Mouse (Mus musculus): ENCODE results near the gene Acp1. TPM values are rescaled to one million over a fixed set of nuclear protein-coding genes. Genes with fewer than 3 reads are reported as not detected.
A peak's percentile ranks its signal among the peaks of the same experiment; 100 is the strongest.

Gene Acp1
- polyA plus RNA-seq, 1 experiment from 2014 or later: 129 TPM

- Histone ChIP-seq H3K36me3 (no peaks in the 10 kb centered on the region), H3K4me1 (peaks cover 7% of the 10 kb centered on the region; the same call in 1 of the 2 replicates), H3K9ac (replicated peaks) (no peak overlapping the region), H3K4me3 (no peak overlapping the region), H3K27me3 (peaks cover 17% of the 10 kb centered on the region), H3K27ac (replicated peaks) (no peak overlapping the region), H3K9me3 (no peaks in the 10 kb centered on the region), H3K4me2 (replicated peaks) (no peak overlapping the region)
- no peak for ATAC-seq (replicated peaks)
- 72% methylated on average over 6 of the region's 6 CpGs for WGBS
Measured at GRCm38 (mm10) chr12:30855442-30856159, 55.8 kb downstream of the Acp1 start.

GRCm38 (mm10) chr12:30851871-30852270, 59.5 kb downstream of the Acp1 start:
- Histone ChIP-seq H3K27me3 (peaks cover 17% of the 10 kb centered on the region), H3K4me3 (no peak overlapping the region), H3K4me1 (peaks cover 7% of the 10 kb centered on the region; the same call in 1 of the 2 replicates), H3K36me3 (no peaks in the 10 kb centered on the region), H3K9me3 (no peaks in the 10 kb centered on the region), H3K4me2 (replicated peaks) (no peak overlapping the region), H3K9ac (replicated peaks) (no peak overlapping the region), H3K27ac (replicated peaks) (no peak overlapping the region)
- no peak for ATAC-seq (replicated peaks)
- WGBS: 67% methylated on average over 6 of the region's 6 CpGs

- Histone ChIP-seq H3K27me3 (peaks cover 17% of the 10 kb centered on the region), H3K9ac (replicated peaks) (no peak overlapping the region), H3K36me3 (no peaks in the 10 kb centered on the region), H3K9me3 (no peaks in the 10 kb centered on the region), H3K27ac (replicated peaks) (no peak overlapping the region), H3K4me3 (no peak overlapping the region), H3K4me2 (replicated peaks) (no peak overlapping the region), H3K4me1 (peaks cover 7% of the 10 kb centered on the region; the same call in 1 of the 2 replicates)
- ATAC-seq (replicated peaks): 0 out of 2 replicates have a peak, but pooled peaks have one; percentile 74
- 23% methylated on average over 2 of the region's 2 CpGs for WGBS
Measured at GRCm38 (mm10) chr12:30850902-30851301, 60.5 kb downstream of the Acp1 start.

GRCm38 (mm10) chr12:30848521-30848920, 62.9 kb downstream of the Acp1 start:
- H3K4me3 ChIP-seq: no peak overlapping the region
- no peak for ATAC-seq (replicated peaks)
- H3K9me3 ChIP-seq: no peaks in the 10 kb centered on the region
- peaks cover 10% of the 10 kb centered on the region for H3K27me3 ChIP-seq
- no peak overlapping the region for H3K4me2 ChIP-seq (replicated peaks)
- no peak overlapping the region for H3K27ac ChIP-seq (replicated peaks)
- no peak overlapping the region for H3K9ac ChIP-seq (replicated peaks)
- H3K36me3 ChIP-seq: no peaks in the 10 kb centered on the region
- WGBS: 81% methylated on average over 1 of the region's 1 CpGs
- peaks cover 7% of the 10 kb centered on the region; the same call in 1 of the 2 replicates for H3K4me1 ChIP-seq

Other genes starting within 250 kb of the Acp1 start
- gene Alkal2, start 27.3 kb downstream of the Acp1 start, polyA plus RNA-seq (2015; fragmentation: Nextera tagmentation; extraction: Ambion mirVana): 0.50 and 0.55 TPM in 2 replicates
- 40.5 and 42.1 TPM in 2 replicates for gene Sh3yl1, start 79 bp upstream of the Acp1 start, polyA plus RNA-seq (2015; fragmentation: Nextera tagmentation; extraction: Ambion mirVana)
- 0.05 TPM in 1 of 2 replicates, not detected in the other for gene Fam110c, start 162.3 kb upstream of the Acp1 start, polyA plus RNA-seq (2015; fragmentation: Nextera tagmentation; extraction: Ambion mirVana)

Measured in forebrain, embryonic 15.5 days (tissue).